Mouse (Mus musculus) kidney, embryonic 15.5 days (tissue): ENCODE data around the gene Slc17a6. TPM values are rescaled to one million over a fixed set of nuclear protein-coding genes. Genes with fewer than 3 reads are reported as not detected.
"Not testable (repeated sequence)": the region's sequence is repeated elsewhere in the genome, so short reads cannot be mapped to it uniquely, and the experiment has no call there.

Experiments
- ATAC-seq: fragments of 200-750 bp; cut with Nextera tagmentation; replicated peaks from 2 replicates; pipeline ENCODE4 v1.8.0; 2017; ENCODE audit warnings: moderate TSS enrichment; ENCODE audit not compliant: low FRiP score
- H3K27ac ChIP-seq: fragments of 300-500 bp; sonication (generic); 2 replicates; pipeline ENCODE4 v1.5.1; 2015; ENCODE audit warnings: mild to moderate bottlenecking, inconsistent platforms
- H3K27me3 ChIP-seq: fragments of 300-500 bp; sonication (generic); 2 replicates; pipeline ENCODE4 v1.6.1; 2015; ENCODE audit warnings: inconsistent platforms
- H3K36me3 ChIP-seq: fragments of 300-500 bp; sonication (generic); 2 replicates; pipeline ENCODE4 v1.6.1; 2015; ENCODE audit warnings: inconsistent platforms
- H3K4me1 ChIP-seq: fragments of 300-500 bp; sonication (generic); 2 replicates; pipeline ENCODE4 v1.6.1; 2015; ENCODE audit warnings: inconsistent platforms
- H3K4me2 ChIP-seq: fragments of 300-500 bp; sonication (generic); 2 replicates; pipeline ENCODE4 v1.6.1; 2015; ENCODE audit warnings: moderate library complexity, mild to moderate bottlenecking, inconsistent platforms
- H3K4me3 ChIP-seq: fragments of 300-500 bp; sonication (generic); replicated peaks from 2 replicates; pipeline ENCODE4 v1.5.1; 2015; ENCODE audit warnings: mild to moderate bottlenecking, inconsistent platforms
- H3K9ac ChIP-seq: fragments of 300-500 bp; sonication (generic); 2 replicates; pipeline ENCODE4 v1.6.1; 2015; ENCODE audit warnings: mild to moderate bottlenecking, inconsistent platforms
- H3K9me3 ChIP-seq: fragments of 300-500 bp; sonication (generic); replicated peaks from 2 replicates; pipeline ENCODE4 v1.6.1; 2016; ENCODE audit warnings: inconsistent platforms
- WGBS: fragments of 180-500 bp; shearing (Covaris S2); methylation state at CpG from one replicate; pipeline ENCODE4 v1.1.7; 2015; ENCODE audit warnings: mixed read lengths; 5-methylcytosine and 5-hydroxymethylcytosine counted together
- polyA plus RNA-seq: library from polyadenylated mRNA; unstranded; fragments of >200 nt; fragmentation: Nextera tagmentation; extraction: Ambion mirVana; gene quantifications from 2 replicates; pipeline ENCODE4 v1.2.1, GENCODE M21; 2015

Slc17a6 gene
- polyA plus RNA-seq, 1 experiment from 2014 or later, result not detected

DNA sequence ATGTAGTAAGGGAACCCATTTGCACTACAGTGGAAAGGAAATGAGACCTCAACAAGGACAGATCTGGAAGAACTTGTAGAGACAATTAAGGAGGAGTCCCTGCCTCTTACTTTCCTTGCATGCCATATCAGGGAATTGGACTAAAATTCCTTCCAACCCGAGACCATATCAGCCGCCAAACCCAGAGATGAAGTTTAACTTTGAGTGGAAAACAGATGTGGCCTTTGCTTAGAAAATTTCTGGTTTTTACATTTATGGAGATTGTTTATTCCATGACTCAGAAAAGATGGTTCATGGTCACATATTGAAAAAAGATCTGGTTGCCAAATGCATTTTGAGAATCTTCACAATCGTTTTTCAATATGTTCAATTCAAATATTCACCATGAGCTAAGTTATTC is 87.7 kb downstream of the Slc17a6 start:
- Histone ChIP-seq H3K4me3 (no peak overlapping the region), H3K9ac (no peak overlapping the region), H3K4me1 (no peaks in the 10 kb centered on the region), H3K27ac (no peak overlapping the region), H3K36me3 (no peaks in the 10 kb centered on the region), H3K4me2 (no peak overlapping the region), H3K9me3 (no peaks in the 10 kb centered on the region), H3K27me3 (no peaks in the 10 kb centered on the region)
- no peak for ATAC-seq
- 78% methylated on average over 3 of the region's 3 CpGs for WGBS

DNA sequence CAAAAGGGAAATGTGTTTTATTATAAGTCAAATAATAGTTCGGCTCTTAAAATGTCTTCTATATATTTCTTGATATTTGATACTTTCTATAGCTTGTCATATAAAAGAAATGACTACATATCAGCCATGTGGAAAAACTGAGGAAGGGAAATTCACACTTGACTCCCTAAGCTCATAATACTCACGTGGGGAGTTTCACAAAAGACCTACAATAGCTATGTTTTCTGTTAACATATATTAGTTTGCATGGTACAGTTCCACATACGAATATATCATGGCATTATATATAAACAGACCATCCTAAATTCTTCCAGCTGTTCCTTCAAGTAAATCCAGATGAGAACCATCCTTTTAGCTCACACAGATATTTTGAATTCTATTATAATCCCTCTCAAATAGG is 88.5 kb downstream of the Slc17a6 start:
- not testable (repeated sequence) for H3K9ac ChIP-seq, H3K9me3 ChIP-seq, H3K4me3 ChIP-seq, H3K4me1 ChIP-seq, H3K4me2 ChIP-seq, ATAC-seq, H3K36me3 ChIP-seq, H3K27ac ChIP-seq, H3K27me3 ChIP-seq
- 79% methylated on average over 3 of the region's 3 CpGs for WGBS

DNA sequence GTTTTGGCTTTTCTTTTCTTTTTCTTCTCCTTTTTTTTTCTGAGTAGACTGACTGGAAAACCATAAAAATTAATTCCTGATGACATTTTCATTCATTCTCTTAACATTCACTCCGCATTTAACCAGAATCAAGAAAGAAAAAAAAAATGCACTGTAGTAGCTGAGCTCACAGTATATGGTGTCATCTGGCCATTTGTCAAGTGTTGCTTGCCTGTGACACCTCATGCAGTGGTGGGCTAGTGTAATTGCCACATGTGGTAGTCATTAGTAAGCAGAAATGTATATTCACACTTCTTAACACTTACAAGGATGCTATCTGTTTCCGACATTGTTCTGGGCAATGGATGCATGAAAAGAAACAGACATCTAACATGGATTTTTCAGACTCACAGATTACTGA is 94.0 kb downstream of the Slc17a6 start:
- no peaks in the 10 kb centered on the region for H3K9me3 ChIP-seq
- no peak for ATAC-seq

More for the DNA sequence above, 94.0 kb downstream of the Slc17a6 start:
- H3K27ac ChIP-seq, result no peak overlapping the region
- H3K36me3 ChIP-seq, result no peaks in the 10 kb centered on the region
- H3K9ac ChIP-seq, result no peak overlapping the region
- no peaks in the 10 kb centered on the region for H3K27me3 ChIP-seq
- no peak overlapping the region for H3K4me3 ChIP-seq
- 79% methylated on average over 2 of the region's 2 CpGs for WGBS
- no peaks in the 10 kb centered on the region for H3K4me1 ChIP-seq
- H3K4me2 ChIP-seq, result no peak overlapping the region

Other genes starting within 250 kb of the Slc17a6 start
- gene Ano5, start 111.0 kb upstream of the Slc17a6 start, polyA plus RNA-seq, result 0.48 and 0.58 TPM in 2 replicates
- 93.5 and 93.9 TPM in 2 replicates for gene Gas2, start 240.0 kb downstream of the Slc17a6 start, polyA plus RNA-seq
- gene Fancf, start 240.3 kb downstream of the Slc17a6 start, polyA plus RNA-seq, result 11.1 and 11.9 TPM in 2 replicates